Mouse (Mus musculus): Measurements from ENCODE around the gene Cela2a. TPM values are rescaled to one million over a fixed set of nuclear protein-coding genes. Genes with fewer than 3 reads are reported as not detected.

Cela2a gene
- total RNA-seq, 4 experiments from 2014 or later, result not detected

- peak; percentile 60 for DNase-seq
Measured at GRCm38 (mm10) chr4:141857422-141857930, 31.5 kb upstream of the Cela2a start.

- no peak for DNase-seq
Measured at GRCm38 (mm10) chr4:141853437-141853836, 27.5 kb upstream of the Cela2a start.

GRCm38 (mm10) chr4:141845999-141846398 is 20.0 kb upstream of the Cela2a start, which contains the start of gene Ctrc:
Ctrc (minus strand) TSS chr4:141846359.
- no peak for DNase-seq

- DNase-seq, result no peak
Measured at GRCm38 (mm10) chr4:141834536-141835095, 8.7 kb upstream of the Cela2a start.

GRCm38 (mm10) chr4:141833911-141834310 is 8.0 kb upstream of the Cela2a start:
- DNase-seq, result no peak

- no peak for DNase-seq
Measured at GRCm38 (mm10) chr4:141831361-141831760, 5.4 kb upstream of the Cela2a start.

GRCm38 (mm10) chr4:141830381-141830780 is 4.4 kb upstream of the Cela2a start:
- DNase-seq, result no peak

- no peak for DNase-seq
Measured at GRCm38 (mm10) chr4:141828177-141828576, 2.2 kb upstream of the Cela2a start.

GRCm38 (mm10) chr4:141827401-141827800 is 1.4 kb upstream of the Cela2a start:
- no peak for DNase-seq

- no peak for DNase-seq
Measured at GRCm38 (mm10) chr4:141822979-141823378, 3.0 kb downstream of the Cela2a start.

GRCm38 (mm10) chr4:141822089-141822488 is 3.9 kb downstream of the Cela2a start:
- DNase-seq, result no peak

- DNase-seq, result no peak
Measured at GRCm38 (mm10) chr4:141821178-141821577, 4.8 kb downstream of the Cela2a start.

- no peak for DNase-seq
Measured at GRCm38 (mm10) chr4:141819316-141819715, 6.6 kb downstream of the Cela2a start.

- no peak for DNase-seq
Measured at GRCm38 (mm10) chr4:141818861-141819260, 7.1 kb downstream of the Cela2a start.

- no peak for DNase-seq
Measured at GRCm38 (mm10) chr4:141817706-141818105, 8.3 kb downstream of the Cela2a start.

GRCm38 (mm10) chr4:141816776-141817655 is 8.9 kb downstream of the Cela2a start:
- DNase-seq, result no peak

- DNase-seq, result no peak
Measured at GRCm38 (mm10) chr4:141816267-141816666, 9.7 kb downstream of the Cela2a start.

- DNase-seq, result no peak
Measured at GRCm38 (mm10) chr4:141811375-141811774, 14.6 kb downstream of the Cela2a start.

GRCm38 (mm10) chr4:141810975-141811374 is 15.0 kb downstream of the Cela2a start:
- DNase-seq, result no peak

GRCm38 (mm10) chr4:141809850-141810464 is 16.0 kb downstream of the Cela2a start:
- DNase-seq, result no peak

- DNase-seq, result no peak
Measured at GRCm38 (mm10) chr4:141805886-141806285, 20.1 kb downstream of the Cela2a start.

- DNase-seq, result no peak
Measured at GRCm38 (mm10) chr4:141804105-141804504, 21.9 kb downstream of the Cela2a start.

GRCm38 (mm10) chr4:141797545-141797944 is 28.4 kb downstream of the Cela2a start:
- DNase-seq, result no peak

All from adrenal gland, adult 8-10 months (tissue).